Mouse (Mus musculus) hindbrain, embryonic 13.5 days (tissue): Measurements from ENCODE around the gene Olfr429. TPM values are rescaled to one million over a fixed set of nuclear protein-coding genes. Genes with fewer than 3 reads are reported as not detected.
"Not testable (repeated sequence)": the region's sequence is repeated elsewhere in the genome, so short reads cannot be mapped to it uniquely, and the experiment has no call there.

Source experiments
- ATAC-seq: fragments of 200-750 bp; cut with Nextera tagmentation; 2 replicates; pipeline ENCODE4 v1.8.0; 2017; ENCODE audit warnings: moderate TSS enrichment; ENCODE audit not compliant: low FRiP score
- H3K27ac ChIP-seq: fragments of 300-500 bp; sonication (generic); 2 replicates; pipeline ENCODE4 v1.5.1; 2015; ENCODE audit warnings: inconsistent platforms, mild to moderate bottlenecking, moderate library complexity
- H3K27me3 ChIP-seq: fragments of 300-500 bp; sonication (generic); 2 replicates; pipeline ENCODE4 v1.6.1; 2015; ENCODE audit warnings: mild to moderate bottlenecking, inconsistent platforms
- H3K36me3 ChIP-seq: fragments of 300-500 bp; sonication (generic); 2 replicates; pipeline ENCODE4 v1.6.1; 2015; ENCODE audit warnings: mild to moderate bottlenecking, inconsistent platforms
- H3K4me1 ChIP-seq: fragments of 300-500 bp; sonication (generic); replicated peaks from 2 replicates; pipeline ENCODE4 v1.6.1; 2015; ENCODE audit warnings: inconsistent platforms
- H3K4me2 ChIP-seq: fragments of 300-500 bp; sonication (generic); 2 replicates; pipeline ENCODE4 v1.6.1; 2015; ENCODE audit warnings: inconsistent platforms, mild to moderate bottlenecking, moderate library complexity
- H3K4me3 ChIP-seq: fragments of 300-500 bp; sonication (generic); 2 replicates; pipeline ENCODE4 v1.5.1; 2015; ENCODE audit warnings: mild to moderate bottlenecking, inconsistent platforms
- H3K9ac ChIP-seq: fragments of 300-500 bp; sonication (generic); 2 replicates; pipeline ENCODE4 v1.6.1; 2015; ENCODE audit warnings: mild to moderate bottlenecking, inconsistent platforms
- H3K9me3 ChIP-seq: fragments of 300-500 bp; sonication (generic); 2 replicates; pipeline ENCODE4 v1.6.1; 2016; ENCODE audit warnings: inconsistent platforms
- WGBS: fragments of 180-500 bp; shearing (Covaris S2); methylation state at CpG from one replicate; pipeline ENCODE4 v1.1.7; 2015; 5-methylcytosine and 5-hydroxymethylcytosine counted together
- polyA plus RNA-seq: library from polyadenylated mRNA; unstranded; fragments of >200 nt; fragmentation: Nextera tagmentation; extraction: Ambion mirVana; gene quantifications from 2 replicates; pipeline ENCODE4 v1.2.1, GENCODE M21; 2015

Gene Olfr429
- polyA plus RNA-seq: not detected in 2 replicates

DNA sequence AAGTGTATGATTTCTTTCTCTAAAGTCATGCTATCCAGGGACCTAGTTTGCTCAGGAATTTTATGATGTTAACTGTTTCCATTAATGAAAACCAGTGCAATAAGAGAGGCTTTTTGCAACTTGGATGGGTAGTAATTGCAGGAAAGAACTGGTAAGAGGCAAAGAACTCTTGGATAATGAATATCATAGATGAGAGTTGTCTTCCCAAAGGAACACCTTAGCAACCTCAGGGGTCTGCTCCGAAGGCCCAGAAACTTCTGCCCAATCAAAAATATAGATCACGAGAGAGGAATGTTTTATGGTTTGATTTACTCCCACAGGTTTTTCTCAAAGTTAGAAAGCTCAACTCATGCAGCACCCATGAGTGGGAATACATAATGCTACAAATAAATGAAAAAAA, at the start of gene Olfr429:
TSS of gene Olfr429 (plus strand) at position 301 of the 400 bp plus-strand sequence.
- no peak within 1 kb of the TSS for H3K4me3 ChIP-seq
- H3K9ac ChIP-seq: no peak within 1 kb of the TSS
- no peaks in the 10 kb centered on the region for H3K27me3 ChIP-seq
- H3K4me2 ChIP-seq: no peak within 1 kb of the TSS
- H3K9me3 ChIP-seq: no peaks in the 10 kb centered on the region
- no peaks in the 10 kb centered on the region for H3K36me3 ChIP-seq
- ATAC-seq: no peak
- H3K27ac ChIP-seq: no peak within 1 kb of the TSS
- no peaks in the 10 kb centered on the region for H3K4me1 ChIP-seq
- 94% methylated on average over 2 of the region's 2 CpGs for WGBS

DNA sequence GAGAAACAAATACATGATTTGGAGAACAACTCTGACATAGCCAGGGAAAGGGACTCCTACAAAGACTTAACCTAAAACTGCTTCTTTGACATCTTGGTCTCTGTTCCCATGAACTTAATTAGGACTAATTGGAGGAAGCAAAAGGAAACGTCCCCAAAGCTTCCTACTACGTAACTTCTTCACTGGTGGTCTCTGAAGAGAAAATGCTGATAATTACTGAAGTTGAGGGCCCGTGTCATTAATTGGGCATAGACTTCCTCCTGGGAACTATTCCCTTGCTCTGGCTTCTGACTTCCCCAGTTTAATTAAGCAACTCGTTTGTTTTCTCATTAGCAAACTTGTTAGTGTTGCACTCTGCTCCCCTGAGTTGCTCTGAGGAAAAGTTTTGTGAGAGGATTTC, 48.3 kb upstream of the Olfr429 start:
- H3K27ac ChIP-seq: no peak overlapping the region
- no peaks in the 10 kb centered on the region for H3K4me1 ChIP-seq
- H3K9ac ChIP-seq: no peak overlapping the region
- H3K4me2 ChIP-seq: no peak overlapping the region
- 77% methylated on average over 4 of the region's 4 CpGs for WGBS
- H3K4me3 ChIP-seq: no peak overlapping the region
- ATAC-seq: no peak
- no peaks in the 10 kb centered on the region for H3K27me3 ChIP-seq
- H3K36me3 ChIP-seq: no peaks in the 10 kb centered on the region
- H3K9me3 ChIP-seq: no peaks in the 10 kb centered on the region

DNA sequence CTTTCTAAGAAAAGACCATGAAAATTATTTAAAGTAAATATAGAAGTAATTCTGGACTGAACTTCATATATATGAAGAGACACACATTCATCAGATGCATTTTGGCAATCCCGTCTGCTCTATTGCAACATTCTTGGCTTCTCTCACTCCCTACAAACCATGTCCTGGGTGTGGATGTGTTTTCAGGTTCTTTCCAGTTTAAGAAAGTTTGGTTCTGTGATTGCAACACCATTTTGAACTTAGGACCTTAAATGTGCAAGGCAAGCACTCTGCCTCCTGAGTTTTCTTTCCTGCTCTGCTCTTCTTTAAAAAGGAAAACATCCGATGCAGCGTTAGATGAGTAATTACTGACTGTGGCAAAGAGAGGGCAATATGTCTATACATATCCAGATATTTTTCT, 45.7 kb upstream of the Olfr429 start:
- no peak overlapping the region for H3K4me2 ChIP-seq
- no peak for ATAC-seq
- no peaks in the 10 kb centered on the region for H3K36me3 ChIP-seq
- no peak overlapping the region for H3K9ac ChIP-seq
- no peaks in the 10 kb centered on the region for H3K9me3 ChIP-seq
- no peak overlapping the region for H3K27ac ChIP-seq
- H3K27me3 ChIP-seq: no peaks in the 10 kb centered on the region
- no peak overlapping the region for H3K4me3 ChIP-seq
- H3K4me1 ChIP-seq: no peaks in the 10 kb centered on the region
- 85% methylated on average over 3 of the region's 3 CpGs for WGBS

DNA sequence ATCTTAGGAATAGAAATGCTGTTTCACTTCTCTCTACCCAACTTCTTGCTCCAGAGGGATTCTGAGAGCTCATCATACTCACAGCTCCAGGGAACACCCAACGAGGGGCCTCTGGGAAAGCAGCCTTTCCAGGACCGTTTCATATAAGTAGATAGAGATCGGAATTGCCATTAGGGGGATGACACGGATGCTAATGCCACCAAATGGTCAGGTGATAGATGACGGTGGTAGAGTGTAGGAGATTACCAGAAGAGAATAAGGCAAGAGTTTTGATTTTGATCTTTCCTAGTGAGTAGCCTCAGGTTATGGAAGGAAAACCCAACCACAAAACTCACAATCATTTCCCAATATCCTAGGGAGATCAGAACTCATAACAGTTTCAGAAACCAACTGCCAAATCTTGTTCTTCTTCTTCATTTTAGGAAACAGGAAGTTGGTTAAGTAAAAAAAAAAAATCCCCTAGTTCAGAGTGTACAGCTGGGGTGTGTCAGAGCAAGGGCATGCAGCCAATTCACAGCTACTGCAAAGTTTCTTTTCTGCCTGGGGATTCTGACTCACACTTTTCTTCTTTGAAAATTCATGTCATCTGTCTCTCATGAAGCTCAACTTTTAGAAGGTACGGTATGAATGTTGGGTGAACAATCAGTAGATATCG, 43.5 kb upstream of the Olfr429 start, which contains the start of gene Olfr433:
TSS of gene Olfr433 (plus strand) at position 183 of the 655 bp plus-strand sequence.
- Histone ChIP-seq H3K4me3 (no peak within 1 kb of the TSS), H3K4me2 (no peak within 1 kb of the TSS), H3K9me3 (no peaks in the 10 kb centered on the region), H3K36me3 (no peaks in the 10 kb centered on the region), H3K4me1 (no peaks in the 10 kb centered on the region), H3K27ac (no peak within 1 kb of the TSS), H3K27me3 (no peaks in the 10 kb centered on the region), H3K9ac (no peak within 1 kb of the TSS)
- no peak for ATAC-seq
- WGBS: 85% methylated on average over 7 of the region's 7 CpGs

- 91% methylated on average over 12 of the region's 12 CpGs for WGBS
- H3K4me2 ChIP-seq, H3K27me3 ChIP-seq, H3K9ac ChIP-seq, H3K4me1 ChIP-seq, H3K9me3 ChIP-seq, H3K36me3 ChIP-seq, H3K4me3 ChIP-seq, ATAC-seq, H3K27ac ChIP-seq: not testable (repeated sequence)
Observed at GRCm38 (mm10) chr1:174042091-174042884, 41.8 kb upstream of the Olfr429 start.

GRCm38 (mm10) chr1:174044431-174044830, 39.7 kb upstream of the Olfr429 start:
- Histone ChIP-seq H3K36me3 (no peaks in the 10 kb centered on the region), H3K9ac (no peak overlapping the region), H3K9me3 (no peaks in the 10 kb centered on the region), H3K4me2 (no peak overlapping the region), H3K27me3 (no peaks in the 10 kb centered on the region), H3K27ac (no peak overlapping the region), H3K4me3 (no peak overlapping the region), H3K4me1 (no peaks in the 10 kb centered on the region)
- 86% methylated on average over 2 of the region's 2 CpGs for WGBS
- no peak for ATAC-seq

- not testable (repeated sequence) for H3K4me1 ChIP-seq, H3K9me3 ChIP-seq, H3K27ac ChIP-seq, H3K27me3 ChIP-seq, H3K4me2 ChIP-seq, H3K36me3 ChIP-seq, ATAC-seq, H3K9ac ChIP-seq, H3K4me3 ChIP-seq
- 90% methylated on average over 6 of the region's 6 CpGs for whole genome bisulfite sequencing
Observed at GRCm38 (mm10) chr1:174048227-174048626, 35.9 kb upstream of the Olfr429 start.

DNA sequence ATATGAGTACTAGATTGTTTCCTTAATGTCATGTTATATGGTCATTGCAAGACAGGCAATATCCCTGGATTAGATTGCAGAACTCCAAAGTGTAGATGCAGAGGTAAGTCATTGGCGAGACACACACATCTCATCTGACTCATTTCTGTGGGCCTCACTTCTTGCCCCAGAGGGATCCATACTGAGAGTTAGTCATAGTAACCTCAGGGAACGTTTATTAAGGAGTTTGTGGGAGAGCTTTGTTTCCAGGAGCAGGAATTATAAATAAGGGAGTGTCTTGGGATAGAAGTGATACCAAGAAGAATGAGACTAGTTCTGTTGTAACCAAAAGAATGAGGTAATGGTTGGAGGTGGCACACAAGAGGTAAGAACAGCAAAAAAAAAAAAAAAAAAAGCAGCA, 35.2 kb upstream of the Olfr429 start, which contains the start of gene Olfr432:
TSS of gene Olfr432 (plus strand) at position 313 of the 400 bp plus-strand sequence.
- Histone ChIP-seq H3K4me3 (no peak within 1 kb of the TSS), H3K27ac (no peak within 1 kb of the TSS), H3K9ac (no peak within 1 kb of the TSS), H3K4me2 (no peak within 1 kb of the TSS), H3K27me3 (no peaks in the 10 kb centered on the region), H3K36me3 (no peaks in the 10 kb centered on the region), H3K4me1 (no peaks in the 10 kb centered on the region), H3K9me3 (no peaks in the 10 kb centered on the region)
- 75% methylated on average over 2 of the region's 2 CpGs for WGBS
- ATAC-seq: no peak

DNA sequence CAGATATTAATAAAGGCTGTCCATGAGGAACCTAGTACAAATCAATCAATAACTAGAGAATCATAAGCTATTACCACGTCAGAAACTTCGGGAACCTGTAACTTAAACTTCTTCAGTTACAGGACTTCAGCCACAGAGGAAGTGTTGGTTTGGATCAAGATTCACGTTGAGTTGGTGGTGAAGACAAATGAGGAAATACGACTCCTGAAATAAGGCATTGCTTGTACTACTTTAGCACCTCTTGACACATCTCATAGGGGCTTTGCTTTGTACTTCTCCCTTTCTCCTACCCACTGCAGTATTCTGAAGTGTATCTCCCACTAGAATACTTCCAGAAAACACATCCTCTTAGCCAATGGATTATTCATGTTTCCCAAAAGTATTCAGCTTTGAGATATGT, 34.8 kb upstream of the Olfr429 start:
- not testable (repeated sequence) for H3K27ac ChIP-seq

GRCm38 (mm10) chr1:174050532-174050931, 33.6 kb upstream of the Olfr429 start:
- Histone ChIP-seq H3K4me1 (no peaks in the 10 kb centered on the region), H3K4me2 (no peak overlapping the region), H3K27me3 (no peaks in the 10 kb centered on the region), H3K9ac (no peak overlapping the region), H3K27ac (no peak overlapping the region), H3K4me3 (no peak overlapping the region), H3K9me3 (no peaks in the 10 kb centered on the region), H3K36me3 (no peaks in the 10 kb centered on the region)
- WGBS: 91% methylated on average over 4 of the region's 4 CpGs
- no peak for ATAC-seq

More for the DNA sequence above, 34.8 kb upstream of the Olfr429 start:
- ATAC-seq, H3K9me3 ChIP-seq, H3K9ac ChIP-seq, H3K4me2 ChIP-seq, H3K36me3 ChIP-seq, H3K27me3 ChIP-seq, H3K4me3 ChIP-seq, H3K4me1 ChIP-seq: not testable (repeated sequence)
- 78% methylated on average over 4 of the region's 4 CpGs for WGBS

GRCm38 (mm10) chr1:174051515-174051914, 32.6 kb upstream of the Olfr429 start:
- Histone ChIP-seq H3K4me3 (no peak overlapping the region), H3K27ac (no peak overlapping the region), H3K4me2 (no peak overlapping the region), H3K36me3 (no peaks in the 10 kb centered on the region), H3K9ac (no peak overlapping the region), H3K27me3 (no peaks in the 10 kb centered on the region), H3K9me3 (no peaks in the 10 kb centered on the region), H3K4me1 (no peaks in the 10 kb centered on the region)
- no peak for ATAC-seq
- WGBS: 89% methylated on average over 4 of the region's 4 CpGs

GRCm38 (mm10) chr1:174051931-174052536, 32.1 kb upstream of the Olfr429 start:
- no peaks in the 10 kb centered on the region for H3K4me1 ChIP-seq
- H3K27me3 ChIP-seq: no peaks in the 10 kb centered on the region
- no peaks in the 10 kb centered on the region for H3K9me3 ChIP-seq
- H3K36me3 ChIP-seq: no peaks in the 10 kb centered on the region
- no peak overlapping the region for H3K4me3 ChIP-seq
- no peak for ATAC-seq
- no peak overlapping the region for H3K4me2 ChIP-seq
- no peak overlapping the region for H3K9ac ChIP-seq
- WGBS: 87% methylated on average over 5 of the region's 5 CpGs
- H3K27ac ChIP-seq: no peak overlapping the region
